Mouse (Mus musculus) left cerebral cortex, adult 11 months (tissue): ENCODE measurements around the gene Hist1h2br.
"Not testable (repeated sequence)": the region's sequence is repeated elsewhere in the genome, so short reads cannot be mapped to it uniquely, and the experiment has no call there.

ENCODE experiments used
- DNase-seq: peaks from one replicate; pipeline ENCODE4 v3.0.0; 2022; ENCODE audit warnings: low spot score

The Hist1h2br gene

DNA sequence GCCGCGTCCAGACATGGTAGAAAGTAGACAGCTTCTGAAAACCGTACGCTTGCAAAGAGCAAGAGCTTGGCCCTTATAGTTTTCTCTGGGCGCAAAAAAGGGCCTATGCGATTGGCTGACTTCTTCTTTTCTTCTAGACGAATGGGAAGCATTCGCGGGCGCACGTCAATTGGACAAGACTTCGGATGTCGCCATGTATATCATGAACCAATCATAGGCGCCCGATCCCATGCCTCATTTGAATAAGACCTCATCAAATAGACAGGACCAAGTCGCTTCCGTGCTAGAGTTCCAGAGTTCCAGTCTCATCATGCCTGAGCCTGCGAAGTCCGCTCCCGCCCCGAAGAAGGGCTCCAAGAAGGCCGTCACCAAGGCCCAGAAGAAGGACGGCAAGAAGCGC lies at the start of gene Hist1h2br, which contains the start of gene Hist1h2ap:
Hist1h2br (plus strand) TSS at position 283 of the 400 bp plus-strand sequence.
Hist1h2ap (minus strand) TSS at position 47 of the 400 bp plus-strand sequence.
- DNase-seq = not testable (repeated sequence)

DNA sequence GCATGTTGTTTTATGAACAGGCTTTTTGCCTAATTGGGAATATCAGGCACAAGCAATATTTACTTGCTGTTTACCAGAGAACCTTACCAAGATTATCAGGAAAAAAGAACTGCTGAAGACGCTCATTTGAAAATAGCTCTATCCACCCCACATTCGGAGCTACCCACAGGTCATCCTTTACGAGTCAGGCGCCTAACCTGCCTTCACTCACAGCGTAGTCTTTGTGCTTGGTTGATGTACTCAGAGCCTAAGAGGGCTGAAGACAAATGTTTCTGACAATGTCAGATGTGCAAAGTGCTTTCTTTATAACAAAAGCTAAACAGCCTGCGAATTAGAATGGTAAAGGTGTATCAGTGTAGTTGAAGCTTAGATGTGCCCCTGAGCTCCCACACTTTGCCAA lies 49.2 kb upstream of the Hist1h2br start:
- DNase-seq = no peak

DNA sequence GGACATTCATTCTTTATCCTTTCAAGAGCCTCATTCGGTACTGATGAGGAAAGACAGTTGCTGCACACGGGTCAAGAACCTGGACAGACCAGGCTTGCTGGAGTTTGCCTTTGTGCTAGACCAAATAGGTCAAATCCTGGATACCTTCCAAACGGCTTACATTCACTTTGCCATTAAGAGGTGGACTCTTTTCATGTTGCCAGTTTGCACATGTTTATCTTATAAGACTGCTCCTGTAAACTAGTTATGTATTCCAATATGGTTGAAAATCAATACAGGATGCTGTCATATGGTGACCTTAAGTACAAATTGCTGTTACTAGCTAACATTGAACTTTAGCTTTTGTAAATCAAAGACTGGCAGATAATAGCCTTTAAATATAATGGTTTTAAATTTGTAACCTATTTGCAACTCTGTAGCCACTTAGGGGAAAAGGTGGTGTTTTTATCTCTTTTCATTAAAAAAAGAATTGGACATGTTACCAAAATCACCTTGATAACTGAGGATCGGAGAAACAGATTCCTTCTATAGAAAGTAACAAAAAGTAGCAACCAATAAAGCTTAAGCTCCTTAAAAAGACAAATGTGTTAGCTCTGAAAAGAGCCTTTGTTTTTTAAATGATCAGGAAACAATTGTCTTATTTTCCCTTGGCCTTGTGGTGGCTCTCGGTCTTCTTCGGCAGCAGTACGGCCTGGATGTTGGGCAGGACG lies 47.2 kb upstream of the Hist1h2br start:
- no peak for DNase-seq

- DNase-seq = peak; percentile 92
These were observed 46.5 kb upstream of the Hist1h2br start, which contains the start of the genes Hist1h2an and Hist1h2bp for GRCm38 (mm10) chr13:21786899-21787629. Hist1h2an (minus strand) TSS chr13:21787218. Hist1h2bp (plus strand) TSS chr13:21787461.

GRCm38 (mm10) chr13:21787760-21788593 lies 45.6 kb upstream of the Hist1h2br start:
- no peak for DNase-seq

DNA sequence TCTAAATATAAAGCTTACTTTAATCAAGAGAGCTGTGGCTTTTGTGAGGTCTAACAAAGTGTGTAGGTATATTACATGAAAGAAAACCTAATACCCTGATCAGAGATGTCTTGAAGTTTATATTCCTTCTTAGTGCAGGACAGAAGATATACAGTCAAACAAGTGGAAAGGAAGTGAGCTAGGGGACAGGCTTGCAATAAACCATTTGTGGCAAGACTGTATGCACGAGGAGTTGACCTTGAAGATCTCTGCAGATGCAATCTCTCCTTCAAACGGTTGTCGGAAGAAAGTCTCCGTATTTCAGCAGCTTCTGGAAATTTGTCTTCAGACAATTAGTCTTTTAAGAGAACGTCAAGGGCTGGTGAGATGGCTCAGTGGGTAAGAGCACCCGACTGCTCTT lies 43.6 kb upstream of the Hist1h2br start:
- DNase-seq = no peak

DNA sequence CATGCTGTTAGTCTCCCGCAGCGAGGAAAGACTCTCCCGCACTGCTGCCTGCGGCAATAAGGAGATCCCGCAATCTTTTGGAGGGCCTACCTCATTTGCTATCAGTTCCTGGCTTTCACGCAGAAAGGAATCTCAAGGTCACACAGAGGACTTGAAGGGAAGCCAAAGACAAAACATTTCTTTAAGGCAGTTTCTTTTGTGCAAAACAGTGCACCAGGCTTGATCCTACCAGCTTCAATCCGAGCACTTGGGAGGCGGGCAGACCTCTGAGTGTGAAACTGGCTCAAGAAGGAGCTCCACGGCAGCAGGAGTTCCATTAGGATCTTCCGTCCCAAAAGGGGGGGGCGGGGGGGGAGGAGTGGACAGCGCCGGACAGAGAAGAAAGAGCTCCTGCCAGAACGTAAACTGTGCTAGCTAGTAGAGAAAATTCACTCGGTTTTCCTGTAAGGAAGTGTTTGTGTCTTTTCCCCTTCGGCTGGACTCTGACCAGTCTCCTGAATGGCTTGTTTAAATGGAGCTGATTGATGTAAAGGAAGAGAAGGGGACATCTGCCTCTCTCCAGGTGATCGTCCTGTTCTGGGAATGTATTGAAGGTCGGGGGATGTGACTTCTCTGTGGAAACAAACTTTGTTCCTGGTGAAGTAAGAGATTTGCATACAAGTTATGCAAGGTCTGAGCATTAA lies 42.8 kb upstream of the Hist1h2br start:
- no peak for DNase-seq

DNA sequence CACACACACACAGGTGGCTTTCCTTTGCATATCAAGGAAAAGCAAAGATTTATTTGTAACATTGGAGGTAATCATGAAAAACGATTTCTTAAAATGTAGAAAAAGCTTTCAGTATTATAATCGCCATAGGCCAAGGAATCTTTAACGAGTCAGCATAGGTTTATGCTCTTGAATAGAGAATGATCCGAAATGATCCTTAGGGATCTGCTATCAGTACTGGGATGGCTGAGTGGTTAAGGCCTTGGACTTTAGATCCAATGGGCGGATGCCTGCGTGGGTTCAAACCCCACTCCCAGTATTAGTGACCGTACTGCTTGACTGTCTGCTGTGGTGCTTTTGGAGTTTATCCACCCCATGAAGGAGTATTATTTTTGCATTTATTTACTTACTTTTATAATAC lies 38.0 kb upstream of the Hist1h2br start:
- no peak for DNase-seq

DNA sequence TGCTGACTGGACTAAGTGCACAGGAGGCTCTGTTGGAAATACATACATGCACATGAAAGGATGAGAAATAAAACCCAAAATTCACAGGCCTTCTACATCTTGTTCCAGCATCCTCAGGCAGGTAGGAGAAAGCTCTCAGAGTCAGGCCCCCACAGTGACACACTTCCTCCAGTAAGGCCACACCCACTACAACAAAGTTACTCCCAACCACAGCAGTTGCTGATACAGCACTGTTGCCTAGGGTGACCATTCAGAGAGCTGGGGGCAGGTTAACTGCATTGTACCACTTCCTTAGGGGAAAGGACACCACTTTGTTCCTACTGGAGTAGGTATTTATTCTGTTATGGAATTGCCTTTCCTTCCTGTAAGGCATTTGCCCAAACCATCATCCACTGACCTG lies 36.4 kb upstream of the Hist1h2br start:
- not testable (repeated sequence) for DNase-seq

GRCm38 (mm10) chr13:21803058-21803457 lies 30.5 kb upstream of the Hist1h2br start:
- DNase-seq = not testable (repeated sequence)

GRCm38 (mm10) chr13:21810073-21810472 lies 23.5 kb upstream of the Hist1h2br start, which contains the start of the genes Hist1h2bq and Hist1h2ao:
Hist1h2bq (minus strand) TSS chr13:21810197.
Hist1h2ao (plus strand) TSS chr13:21810465.
- DNase-seq = not testable (repeated sequence)

DNA sequence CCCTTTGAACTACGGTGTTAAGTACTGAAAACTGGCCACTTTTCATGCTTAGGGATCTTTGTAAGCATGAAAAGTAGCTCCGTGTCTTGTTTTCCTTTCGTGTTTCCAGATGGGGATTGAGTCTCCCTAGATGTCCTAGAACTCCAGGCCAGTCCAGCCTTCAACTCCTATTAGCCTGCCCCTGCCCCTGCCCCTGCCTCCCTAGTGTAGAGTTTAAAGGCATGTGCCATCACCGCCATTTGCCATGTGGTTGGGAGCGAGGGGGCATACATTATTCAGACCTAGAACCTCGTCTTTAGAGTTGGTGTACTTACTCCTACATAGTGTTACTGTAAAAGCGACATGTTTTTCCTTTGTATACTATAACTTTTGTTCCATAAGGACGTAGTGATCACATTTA lies 22.5 kb upstream of the Hist1h2br start:
- not testable (repeated sequence) for DNase-seq

DNA sequence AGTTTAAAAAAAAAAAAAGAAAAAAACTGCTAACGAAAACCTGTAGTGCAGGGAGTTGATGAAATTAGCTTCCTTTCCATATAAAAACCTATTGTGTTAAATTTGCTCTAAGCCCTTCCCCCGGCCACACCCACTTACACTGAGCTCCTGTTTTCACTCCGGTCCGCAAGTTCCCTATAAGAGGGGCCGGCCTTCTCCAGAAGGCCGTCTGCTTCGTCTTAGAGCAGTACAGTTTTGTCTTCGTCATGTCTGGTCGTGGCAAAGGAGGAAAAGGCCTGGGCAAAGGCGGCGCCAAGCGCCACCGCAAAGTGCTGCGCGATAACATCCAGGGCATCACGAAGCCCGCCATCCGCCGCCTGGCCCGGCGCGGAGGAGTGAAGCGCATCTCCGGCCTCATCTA lies 22.0 kb upstream of the Hist1h2br start, which contains the start of gene Hist1h4m:
Hist1h4m (plus strand) TSS at position 208 of the 400 bp plus-strand sequence.
- DNase-seq = not testable (repeated sequence)

DNA sequence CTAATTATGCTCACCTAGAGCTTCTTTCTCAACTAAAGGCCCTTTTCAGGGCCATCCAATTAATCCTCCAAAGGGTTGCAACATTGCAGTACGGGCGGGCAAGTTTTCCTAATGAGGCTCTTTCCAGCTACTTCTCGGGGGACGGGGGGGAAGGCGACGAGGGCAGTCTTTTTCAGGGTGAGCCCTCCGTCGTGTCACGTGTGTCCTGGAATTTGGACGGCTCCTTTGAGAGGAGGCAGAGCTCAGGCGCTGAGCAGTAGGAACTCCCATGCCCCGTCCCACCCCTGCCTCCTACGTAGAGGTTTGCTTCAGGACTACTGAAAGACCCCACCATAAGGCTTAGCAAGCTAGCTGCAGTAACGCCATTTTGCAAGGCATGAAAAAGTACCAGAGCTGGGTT lies 21.5 kb upstream of the Hist1h2br start:
- DNase-seq = not testable (repeated sequence)

DNA sequence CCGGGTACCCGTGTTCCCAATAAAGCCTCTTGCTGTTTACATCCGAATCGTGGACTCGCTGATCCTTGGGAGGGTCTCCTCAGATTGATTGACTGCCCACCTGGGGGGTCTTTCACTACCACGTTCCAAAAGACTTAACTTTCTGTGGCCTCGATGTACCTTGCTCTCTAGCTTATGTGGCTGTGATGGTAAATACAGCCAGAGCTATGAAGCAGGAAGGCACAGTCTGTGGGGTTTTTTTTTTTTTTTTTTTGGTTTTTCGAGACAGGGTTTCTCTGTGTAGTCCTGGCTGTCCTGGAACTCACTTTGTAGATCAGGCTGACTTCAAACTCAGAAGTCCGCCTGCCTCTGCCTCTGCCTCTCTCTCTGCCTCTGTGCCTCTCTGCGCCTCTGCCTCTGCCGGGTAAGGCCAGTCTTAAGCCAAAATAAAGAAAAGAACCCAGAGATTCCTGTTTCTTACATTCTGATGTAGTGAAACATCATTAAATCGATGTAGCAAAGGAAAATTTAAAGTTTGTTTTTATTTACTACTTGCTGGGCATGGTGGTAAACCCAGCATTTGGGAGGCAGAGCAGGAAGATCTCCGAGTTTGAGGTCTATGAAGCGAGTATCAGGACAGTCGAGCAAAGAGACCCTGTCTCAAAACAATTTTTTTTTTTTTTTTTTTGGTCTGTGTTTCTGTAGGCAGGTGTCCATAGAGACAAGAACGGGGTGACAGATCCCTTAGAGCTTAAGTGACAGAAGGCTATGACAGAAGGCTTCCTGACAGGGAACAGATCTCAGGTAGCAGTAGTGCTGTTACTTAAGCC lies 13.3 kb upstream of the Hist1h2br start:
- DNase-seq = not testable (repeated sequence)

DNA sequence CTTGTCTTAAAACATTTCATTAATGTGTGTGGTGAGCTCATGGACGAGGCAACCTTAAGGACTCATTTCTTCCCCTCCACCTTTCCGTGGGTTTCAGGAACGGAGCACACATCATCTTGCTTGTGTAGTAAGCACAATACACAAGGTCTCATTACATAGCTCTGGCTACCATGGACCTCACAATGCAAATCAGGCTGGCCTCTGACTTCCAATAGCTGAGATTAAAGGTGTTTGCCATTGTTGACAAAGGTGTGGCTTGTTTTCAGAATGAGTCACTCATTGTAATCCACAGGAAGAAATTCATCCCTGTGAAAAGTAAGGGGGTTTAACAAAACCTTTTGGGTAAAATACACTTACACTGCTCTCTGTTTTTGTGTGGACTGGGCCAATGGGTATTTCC lies 5.0 kb upstream of the Hist1h2br start:
- no peak for DNase-seq

- no peak for DNase-seq
These were observed 3.2 kb upstream of the Hist1h2br start for GRCm38 (mm10) chr13:21830344-21830743.

GRCm38 (mm10) chr13:21831418-21832394 lies 1.8 kb upstream of the Hist1h2br start, which contains the start of gene Hist1h4n:
Hist1h4n (minus strand) TSS chr13:21832196.
- not testable (repeated sequence) for DNase-seq

DNA sequence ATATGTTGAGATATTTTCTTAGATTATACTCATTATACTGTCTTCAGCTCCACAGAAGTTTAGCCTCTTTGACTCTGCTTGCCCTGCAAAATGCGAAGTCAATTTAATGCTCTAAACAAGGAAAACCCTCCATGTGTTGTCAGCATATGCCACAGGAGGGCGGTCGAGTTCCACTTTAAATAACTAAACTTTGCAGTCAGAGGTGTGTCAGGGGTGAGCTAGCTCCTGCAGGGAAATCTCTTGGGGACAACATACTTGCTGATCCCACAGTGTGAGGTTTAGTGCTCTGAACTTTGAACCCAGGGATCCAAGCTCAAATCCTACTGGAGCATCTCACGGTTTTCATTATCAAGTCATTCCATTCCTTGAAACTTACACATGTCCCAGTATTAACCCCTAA lies 7.0 kb downstream of the Hist1h2br start:
- not testable (repeated sequence) for DNase-seq
